Mouse (Mus musculus): ENCODE measurements around the gene Nav2. TPM values are rescaled to one million over a fixed set of nuclear protein-coding genes. Genes with fewer than 3 reads are reported as not detected.
A peak's percentile ranks its signal among the peaks of the same experiment; 100 is the strongest.

Nav2 gene
- total and polyA plus RNA-seq, 3 experiments, result 2.0 to 2.7 TPM; not detected in 1

GRCm38 (mm10) chr7:49321124-49321531 is 412.6 kb downstream of the Nav2 start:
- Histone ChIP-seq H3K27ac (ENCODE audit: control insufficient read depth, low read depth, low read length) (peak overlapping the region; percentile 99), H3K27me3 (ENCODE audit: control insufficient read depth in 1 of 2, insufficient read depth in 2 of 2, low read length in 2 of 2) (no peaks in the 10 kb centered on the region), H3K9ac (ENCODE audit: control insufficient read depth, low read depth, low read length, poor library complexity, severe bottlenecking) (peak overlapping the region; percentile 76), H3K9me3 (replicated peaks; ENCODE audit: insufficient read depth, low read length) (no peaks in the 10 kb centered on the region), H3K36me3 (ENCODE audit: control insufficient read depth in 1 of 2, insufficient read depth in 2 of 2, low read length in 2 of 2) (peaks cover 0 to 46% of the 10 kb centered on the region in 2 experiments; a peak in 2 of 4 replicates), H3K79me2 (ENCODE audit: control insufficient read depth, insufficient read depth, low read length, poor library complexity) (no peaks in the 10 kb centered on the region; the same call in 1 of the 2 replicates), H3K4me1 (ENCODE audit: control insufficient read depth in 1 of 2, insufficient read depth in 2 of 2, low read length in 2 of 2) (peaks cover 31 to 64% of the 10 kb centered on the region in 2 experiments), H3K4me3 (ENCODE audit: control insufficient read depth in 1 of 2, insufficient read depth in 1 of 2, low read depth in 2 of 2, low read length in 2 of 2) (0 out of 4 replicates have a peak overlapping the region, but pooled peaks of 1 of the 2 experiments have one; percentile 11)
- peak; percentile 96 for DNase-seq (ENCODE audit: low read depth, low spot score)
- TF ChIP-seq UBTF (IDR thresholded peaks at IDR 0.05; ENCODE audit: borderline replicate concordance, insufficient read depth, low read depth, low read length) (no peak), HCFC1 (IDR thresholded peaks at IDR 0.05; ENCODE audit: low read depth, low read length) (peak; percentile 55; the same call in 1 of the 2 replicates), GABPA (IDR thresholded peaks at IDR 0.05; ENCODE audit: low read depth, low read length) (no peak), POLR2AphosphoS2 (IDR thresholded peaks at IDR 0.05; ENCODE audit: low read length) (0 out of 2 replicates have a peak, but pooled peaks have one; percentile 10), CHD1 (IDR thresholded peaks at IDR 0.05; ENCODE audit: low read depth, low read length) (no peak), TBP (IDR thresholded peaks at IDR 0.05; ENCODE audit: low read depth, low read length) (peak; percentile 81), RAD21 (IDR thresholded peaks at IDR 0.05; ENCODE audit: low read depth, low read length) (no peak), TAL1 (IDR thresholded peaks at IDR 0.05; ENCODE audit: low read length) (peak; percentile 99), MYB (IDR thresholded peaks at IDR 0.05; ENCODE audit: low read depth, low read length) (no peak), SMC3 (IDR thresholded peaks at IDR 0.05; ENCODE audit: low read depth, low read length) (no peak), KAT2A (conservative IDR thresholded peaks at IDR 0.05; ENCODE audit: low read depth, low read length) (no peak; the same call in 1 of the 2 replicates), MAX (IDR thresholded peaks at IDR 0.05; ENCODE audit: low read length) (peak; percentile 47; the same call in 1 of the 2 replicates), RCOR1 (IDR thresholded peaks at IDR 0.05; ENCODE audit: low read depth, low read length) (peak; percentile 80), ZMIZ1 (IDR thresholded peaks at IDR 0.05; ENCODE audit: low read depth, low read length) (0 out of 2 replicates have a peak, but pooled peaks have one; percentile 29), EP300 (IDR thresholded peaks at IDR 0.05; ENCODE audit: low read depth in 1 of 2, low read length in 2 of 2) (peak; percentile 96 to 99), ZKSCAN1 (IDR thresholded peaks at IDR 0.05; ENCODE audit: low read depth, low read length) (no peak), MYC (IDR thresholded peaks at IDR 0.05; ENCODE audit: low read depth, low read length) (no peak), MXI1 (IDR thresholded peaks at IDR 0.05; ENCODE audit: low read depth, low read length) (no peak), SIN3A (IDR thresholded peaks at IDR 0.05; ENCODE audit: low read length) (peak; percentile 90), POLR2AphosphoS5 (IDR thresholded peaks at IDR 0.05; ENCODE audit: borderline replicate concordance, low read depth, low read length) (no peak), ELF1 (IDR thresholded peaks at IDR 0.05; ENCODE audit: low read depth, low read length) (peak; percentile 83), TCF12 (IDR thresholded peaks at IDR 0.05; ENCODE audit: low read depth, low read length) (peak; percentile 97), USF1 (IDR thresholded peaks at IDR 0.05; ENCODE audit: low read depth, low read length) (no peak), E2F4 (IDR thresholded peaks at IDR 0.05; ENCODE audit: borderline replicate concordance, low read depth, low read length) (no peak), USF2 (IDR thresholded peaks at IDR 0.05; ENCODE audit: borderline replicate concordance in 1 of 2, insufficient read depth in 1 of 2, low read depth in 1 of 2, low read length in 2 of 2) (no peak), ZC3H11A (IDR thresholded peaks at IDR 0.05; ENCODE audit: low read depth, low read length) (no peak), CHD2 (IDR thresholded peaks at IDR 0.05; ENCODE audit: low read length) (no peak), GATA1 (IDR thresholded peaks at IDR 0.05; ENCODE audit: low read depth, low read length) (peak; percentile 98), NELFE (IDR thresholded peaks at IDR 0.05; ENCODE audit: low read depth, low read length) (peak; percentile 37), MAZ (IDR thresholded peaks at IDR 0.05; ENCODE audit: low read depth, low read length) (0 out of 2 replicates have a peak, but pooled peaks have one; percentile 52), ZNF384 (IDR thresholded peaks at IDR 0.05; ENCODE audit: low read depth, low read length) (0 out of 2 replicates have a peak, but pooled peaks have one; percentile 4), MAFK (IDR thresholded peaks at IDR 0.05; ENCODE audit: borderline replicate concordance, low read depth, low read length) (peak; percentile 75), MEF2A (IDR thresholded peaks at IDR 0.05; ENCODE audit: extremely low read depth, insufficient replicate concordance, low read depth, low read length, poor library complexity, severe bottlenecking) (no peak), NRF1 (IDR thresholded peaks at IDR 0.05; ENCODE audit: insufficient read depth, low read depth, low read length, poor library complexity, severe bottlenecking) (no peak), JUND (IDR thresholded peaks at IDR 0.05; ENCODE audit: low read depth, low read length) (no peak), BHLHE40 (IDR thresholded peaks at IDR 0.05; ENCODE audit: borderline replicate concordance, low read depth, low read length) (peak; percentile 76; the same call in 1 of the 2 replicates), POLR2A (IDR thresholded peaks at IDR 0.05; ENCODE audit: control insufficient read depth in 1 of 2, insufficient read depth in 1 of 2, low read depth in 1 of 2, low read length in 2 of 2, poor library complexity in 1 of 2) (peak in 1 of 2 experiments; percentile 57; a peak in 1 of 4 replicates)

Measured in MEL (cell line).